Mouse (Mus musculus): ENCODE results near the gene AU015836. TPM values are rescaled to one million over a fixed set of nuclear protein-coding genes. Genes with fewer than 3 reads are reported as not detected.

The AU015836 gene
- total and polyA plus RNA-seq, 3 experiments, result not detected

DNA sequence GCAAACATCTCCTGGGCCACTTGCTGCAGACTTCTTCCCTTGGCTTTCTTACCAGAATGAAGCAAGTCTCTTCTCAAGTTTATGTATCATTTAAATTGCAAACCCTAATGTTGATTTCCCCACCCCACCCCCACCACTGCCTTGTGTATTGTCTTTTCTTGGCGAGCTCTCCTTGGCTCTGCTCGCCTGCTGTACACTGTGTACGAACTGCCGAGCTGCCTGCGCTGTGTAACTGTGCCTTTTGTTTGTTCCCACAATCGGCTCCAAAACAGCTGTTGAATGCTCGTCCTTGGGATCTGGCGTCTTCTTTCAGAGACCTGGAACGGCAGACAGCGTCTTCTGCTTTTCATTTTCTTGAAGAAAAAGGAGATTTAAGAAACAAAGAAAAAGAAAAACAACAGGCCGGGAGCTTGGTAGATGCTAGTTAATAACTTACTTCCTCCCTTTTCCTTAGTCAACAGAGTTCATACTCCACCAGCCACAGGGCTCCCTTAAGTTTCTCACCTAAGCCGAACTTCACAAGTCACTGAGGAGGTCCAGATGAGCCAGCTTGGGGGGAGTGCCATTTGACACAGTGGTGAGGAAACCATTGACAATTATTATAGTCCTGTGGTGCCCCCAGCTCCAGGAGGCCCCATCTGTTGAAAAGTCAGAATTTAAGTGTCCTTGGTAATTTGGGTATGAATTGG is 44.2 kb downstream of the AU015836 start:
- no peak for TF ChIP-seq CHD1 (IDR thresholded peaks at IDR 0.05; ENCODE audit: low read depth, low read length)
- no peak for TF ChIP-seq ZMIZ1 (IDR thresholded peaks at IDR 0.05; ENCODE audit: low read depth, low read length)
- TF ChIP-seq TBP (IDR thresholded peaks at IDR 0.05; ENCODE audit: low read depth, low read length), result no peak
- TF ChIP-seq KAT2A (conservative IDR thresholded peaks at IDR 0.05; ENCODE audit: low read depth, low read length), result no peak
- TF ChIP-seq JUND (IDR thresholded peaks at IDR 0.05; ENCODE audit: low read depth, low read length), result no peak
- no peak for TF ChIP-seq MAZ (IDR thresholded peaks at IDR 0.05; ENCODE audit: low read depth, low read length)
- TF ChIP-seq NELFE (IDR thresholded peaks at IDR 0.05; ENCODE audit: low read depth, low read length), result no peak
- no peak for TF ChIP-seq MAFK (IDR thresholded peaks at IDR 0.05; ENCODE audit: borderline replicate concordance, low read depth, low read length)
- no peak for DNase-seq (ENCODE audit: low read depth, low spot score)

DNA sequence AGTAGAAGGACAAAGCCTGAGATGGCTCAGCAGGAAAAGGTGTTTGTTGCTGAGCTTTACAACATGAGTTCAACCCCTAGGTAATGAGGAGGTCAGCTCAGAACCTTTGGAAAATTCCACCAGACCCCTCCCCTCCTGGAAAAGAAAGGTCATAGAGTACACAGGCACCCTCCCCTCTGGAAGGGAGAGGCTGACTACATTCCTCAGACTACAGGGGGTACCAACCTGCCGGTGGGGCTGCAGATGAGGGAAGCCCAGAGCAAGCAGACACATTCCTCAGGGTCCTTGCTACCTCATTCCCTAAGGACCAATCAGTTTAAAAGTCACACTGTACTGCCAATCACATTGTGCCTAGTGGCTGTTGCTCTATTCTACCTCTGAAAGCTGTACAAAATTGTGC is 48.4 kb downstream of the AU015836 start:
- DNase-seq (ENCODE audit: low read depth, low spot score), result no peak
- H3K9me3 ChIP-seq (replicated peaks; ENCODE audit: insufficient read depth, low read length), result no peaks in the 10 kb centered on the region
- no peak for TF ChIP-seq ZNF384 (IDR thresholded peaks at IDR 0.05; ENCODE audit: low read depth, low read length)
- no peak for TF ChIP-seq RCOR1 (IDR thresholded peaks at IDR 0.05; ENCODE audit: low read depth, low read length)
- TF ChIP-seq RAD21 (IDR thresholded peaks at IDR 0.05; ENCODE audit: low read depth, low read length), result no peak
- TF ChIP-seq NRF1 (IDR thresholded peaks at IDR 0.05; ENCODE audit: insufficient read depth, low read depth, low read length, poor library complexity, severe bottlenecking), result no peak
- no peak for TF ChIP-seq USF1 (IDR thresholded peaks at IDR 0.05; ENCODE audit: low read depth, low read length)
- H3K79me2 ChIP-seq (ENCODE audit: control insufficient read depth, insufficient read depth, low read length, poor library complexity), result no peaks in the 10 kb centered on the region
- no peak overlapping the region for H3K4me3 ChIP-seq (ENCODE audit: control insufficient read depth in 1 of 2, insufficient read depth in 1 of 2, low read depth in 2 of 2, low read length in 2 of 2)
- no peak overlapping the region for H3K9ac ChIP-seq (ENCODE audit: control insufficient read depth, low read depth, low read length, poor library complexity, severe bottlenecking)
- no peaks in the 10 kb centered on the region for H3K4me1 ChIP-seq (ENCODE audit: control insufficient read depth in 1 of 2, insufficient read depth in 2 of 2, low read length in 2 of 2)
- no peak overlapping the region for H3K27ac ChIP-seq (ENCODE audit: control insufficient read depth, low read depth, low read length)
- no peaks in the 10 kb centered on the region for H3K27me3 ChIP-seq (ENCODE audit: control insufficient read depth in 1 of 2, insufficient read depth in 2 of 2, low read length in 2 of 2)
- no peaks in the 10 kb centered on the region for H3K36me3 ChIP-seq (ENCODE audit: control insufficient read depth in 1 of 2, insufficient read depth in 2 of 2, low read length in 2 of 2)

More for the DNA sequence above, 44.2 kb downstream of the AU015836 start:
- Histone ChIP-seq H3K27ac (ENCODE audit: control insufficient read depth, low read depth, low read length) (no peak overlapping the region), H3K36me3 (ENCODE audit: control insufficient read depth in 1 of 2, insufficient read depth in 2 of 2, low read length in 2 of 2) (no peaks in the 10 kb centered on the region), H3K27me3 (ENCODE audit: control insufficient read depth in 1 of 2, insufficient read depth in 2 of 2, low read length in 2 of 2) (no peaks in the 10 kb centered on the region), H3K9me3 (replicated peaks; ENCODE audit: insufficient read depth, low read length) (no peaks in the 10 kb centered on the region), H3K4me3 (ENCODE audit: control insufficient read depth in 1 of 2, insufficient read depth in 1 of 2, low read depth in 2 of 2, low read length in 2 of 2) (no peak overlapping the region), H3K4me1 (ENCODE audit: control insufficient read depth in 1 of 2, insufficient read depth in 2 of 2, low read length in 2 of 2) (peaks cover 0 to 5% of the 10 kb centered on the region in 2 experiments; a peak in 1 of 4 replicates), H3K9ac (ENCODE audit: control insufficient read depth, low read depth, low read length, poor library complexity, severe bottlenecking) (no peak overlapping the region), H3K79me2 (ENCODE audit: control insufficient read depth, insufficient read depth, low read length, poor library complexity) (no peaks in the 10 kb centered on the region)

DNA sequence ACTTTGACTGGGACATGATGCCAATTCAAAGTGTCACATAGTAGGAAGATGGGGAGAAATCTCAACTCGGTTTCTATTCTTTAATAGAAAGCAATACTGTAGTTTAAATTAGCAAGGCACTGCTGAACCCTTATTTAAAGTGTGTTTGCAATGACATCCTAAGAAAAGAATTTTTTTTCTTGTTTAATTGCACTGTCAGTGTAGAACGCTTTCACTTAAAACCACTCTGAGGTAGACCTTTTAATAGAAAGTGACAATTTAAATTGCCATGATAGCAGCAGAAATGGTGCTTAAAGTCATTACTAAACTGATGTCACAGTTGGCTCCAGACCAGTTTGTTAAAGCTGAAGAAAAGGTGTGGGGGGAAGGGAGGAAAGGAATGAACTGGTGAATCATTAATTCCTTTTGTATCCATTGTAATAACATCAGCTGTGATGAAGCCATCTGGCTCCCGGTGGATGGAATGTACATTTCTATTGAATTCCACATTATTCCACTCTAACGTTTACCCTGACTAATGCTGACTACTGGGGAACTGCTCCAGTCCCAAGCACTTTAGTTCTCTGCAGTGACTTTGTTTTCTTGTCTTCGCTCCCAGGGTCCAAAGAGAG is 53.9 kb downstream of the AU015836 start:
- DNase-seq (ENCODE audit: low read depth, low spot score), result no peak
- Histone ChIP-seq H3K9me3 (replicated peaks; ENCODE audit: insufficient read depth, low read length) (no peaks in the 10 kb centered on the region), H3K79me2 (ENCODE audit: control insufficient read depth, insufficient read depth, low read length, poor library complexity) (no peaks in the 10 kb centered on the region), H3K27ac (ENCODE audit: control insufficient read depth, low read depth, low read length) (no peak overlapping the region), H3K9ac (ENCODE audit: control insufficient read depth, low read depth, low read length, poor library complexity, severe bottlenecking) (no peak overlapping the region), H3K4me1 (ENCODE audit: control insufficient read depth in 1 of 2, insufficient read depth in 2 of 2, low read length in 2 of 2) (no peaks in the 10 kb centered on the region), H3K36me3 (ENCODE audit: control insufficient read depth in 1 of 2, insufficient read depth in 2 of 2, low read length in 2 of 2) (no peaks in the 10 kb centered on the region), H3K27me3 (ENCODE audit: control insufficient read depth in 1 of 2, insufficient read depth in 2 of 2, low read length in 2 of 2) (no peaks in the 10 kb centered on the region), H3K4me3 (ENCODE audit: control insufficient read depth in 1 of 2, insufficient read depth in 1 of 2, low read depth in 2 of 2, low read length in 2 of 2) (no peak overlapping the region)
- TF ChIP-seq E2F4 (IDR thresholded peaks at IDR 0.05; ENCODE audit: borderline replicate concordance, low read depth, low read length) (no peak), MYB (IDR thresholded peaks at IDR 0.05; ENCODE audit: low read depth, low read length) (no peak), ZMIZ1 (IDR thresholded peaks at IDR 0.05; ENCODE audit: low read depth, low read length) (no peak), NELFE (IDR thresholded peaks at IDR 0.05; ENCODE audit: low read depth, low read length) (no peak), CHD2 (IDR thresholded peaks at IDR 0.05; ENCODE audit: low read length) (no peak), SMC3 (IDR thresholded peaks at IDR 0.05; ENCODE audit: low read depth, low read length) (no peak), POLR2A (IDR thresholded peaks at IDR 0.05; ENCODE audit: control insufficient read depth in 1 of 2, insufficient read depth in 1 of 2, low read depth in 1 of 2, low read length in 2 of 2, poor library complexity in 1 of 2) (no peak), MYC (IDR thresholded peaks at IDR 0.05; ENCODE audit: low read depth, low read length) (no peak), POLR2AphosphoS2 (IDR thresholded peaks at IDR 0.05; ENCODE audit: low read length) (no peak), MXI1 (IDR thresholded peaks at IDR 0.05; ENCODE audit: low read depth, low read length) (no peak), MEF2A (IDR thresholded peaks at IDR 0.05; ENCODE audit: extremely low read depth, insufficient replicate concordance, low read depth, low read length, poor library complexity, severe bottlenecking) (no peak), POLR2AphosphoS5 (IDR thresholded peaks at IDR 0.05; ENCODE audit: borderline replicate concordance, low read depth, low read length) (no peak), ELF1 (IDR thresholded peaks at IDR 0.05; ENCODE audit: low read depth, low read length) (no peak), ZNF384 (IDR thresholded peaks at IDR 0.05; ENCODE audit: low read depth, low read length) (no peak), HCFC1 (IDR thresholded peaks at IDR 0.05; ENCODE audit: low read depth, low read length) (no peak)

Data from MEL (cell line).